8 mouse cellular contexts compared by ENCODE assay signal in genomic region chr5:64803720-64804462, GRCm38 (mm10). TPM values are rescaled to one million over a fixed set of nuclear protein-coding genes. Genes with fewer than 3 reads are reported as not detected.
A peak's percentile ranks its signal among the peaks of the same experiment; 100 is the strongest.
DNase-seq lines count a peak whose midpoint lies in the region; ATAC-seq lines count a peak whose summit lies in the region.

No protein-coding gene starts in this region.

- 0 out of 2 replicates have a peak, but pooled peaks cover 3% of the 10 kb centered on the region for H3K36me3 ChIP-seq in embryonic facial prominence, embryonic 14.5 days (ENCODE audit: control insufficient read depth, insufficient read depth, low read length)
- H3K36me3 ChIP-seq in hindbrain, embryonic 12.5 days, result no peaks in the 10 kb centered on the region
- H3K36me3 ChIP-seq in liver, embryonic 12.5 days, result peaks cover 22% of the 10 kb centered on the region

- peak overlapping the region; percentile 98 for H3K27ac ChIP-seq in embryonic facial prominence, embryonic 14.5 days (replicated peaks; ENCODE audit: low read depth, low read length)
- H3K27ac ChIP-seq in hindbrain, embryonic 12.5 days, result peak overlapping the region; percentile 98
- H3K27ac ChIP-seq in liver, embryonic 12.5 days, result peak overlapping the region; percentile 97

- ATAC-seq in embryonic facial prominence, embryonic 14.5 days (ENCODE audit: low read depth), result no peak; the same call in 1 of the 2 replicates
- ATAC-seq in hindbrain, embryonic 12.5 days (ENCODE audit: low FRiP score), result peak; percentile 3
- no peak for ATAC-seq in liver, embryonic 12.5 days

- peaks cover 6% of the 10 kb centered on the region; the same call in 1 of the 2 replicates for H3K9me3 ChIP-seq in embryonic facial prominence, embryonic 14.5 days (ENCODE audit: control insufficient read depth, low read length)
- H3K9me3 ChIP-seq in hindbrain, embryonic 12.5 days (replicated peaks), result peaks cover 7% of the 10 kb centered on the region
- H3K9me3 ChIP-seq in liver, embryonic 12.5 days (replicated peaks), result no peaks in the 10 kb centered on the region

- H3K4me1 ChIP-seq in embryonic facial prominence, embryonic 14.5 days (ENCODE audit: control insufficient read depth, insufficient read depth, low read length), result peaks cover 32% of the 10 kb centered on the region
- peaks cover 38% of the 10 kb centered on the region for H3K4me1 ChIP-seq in hindbrain, embryonic 12.5 days
- H3K4me1 ChIP-seq in liver, embryonic 12.5 days, result peaks cover 68% of the 10 kb centered on the region

- peak; percentile 43 for DNase-seq in layer of hippocampus, adult 11-12 months (ENCODE audit: low spot score)
- no peak for DNase-seq in layer of hippocampus, adult 9-10 months (ENCODE audit: low spot score)
- DNase-seq in adrenal gland, adult 2 months, result peak; percentile 75
- peak; percentile 74 for DNase-seq in embryonic facial prominence, embryonic 14.5 days (ENCODE audit: low spot score)
- DNase-seq in neural tube, embryonic 10.5 days (ENCODE audit: extremely low spot score, low spot score), result peak; percentile 78
- DNase-seq in thymus, postnatal 14 days, result peak; percentile 84

- WGBS in embryonic facial prominence, embryonic 14.5 days, result 1% methylated on average over 44 of the region's 69 CpGs
- under 1% methylated on average over 57 of the region's 69 CpGs for WGBS in hindbrain, embryonic 12.5 days
- WGBS in liver, embryonic 12.5 days (ENCODE audit: insufficient replicate concordance), result 1% methylated on average over 69 of the region's 69 CpGs

- H3K27me3 ChIP-seq in embryonic facial prominence, embryonic 14.5 days (replicated peaks; ENCODE audit: control insufficient read depth, insufficient read depth, low read length), result no peaks in the 10 kb centered on the region
- no peaks in the 10 kb centered on the region for H3K27me3 ChIP-seq in hindbrain, embryonic 12.5 days
- H3K27me3 ChIP-seq in liver, embryonic 12.5 days (replicated peaks), result peaks cover 28% of the 10 kb centered on the region

- peak overlapping the region; percentile 97 for H3K9ac ChIP-seq in embryonic facial prominence, embryonic 14.5 days (ENCODE audit: low read depth, low read length)
- H3K9ac ChIP-seq in hindbrain, embryonic 12.5 days, result peak overlapping the region; percentile 92
- peak overlapping the region; percentile 99 for H3K9ac ChIP-seq in liver, embryonic 12.5 days

- peak overlapping the region; percentile 78 for H3K4me2 ChIP-seq in embryonic facial prominence, embryonic 14.5 days (ENCODE audit: low read depth, low read length)
- peak overlapping the region; percentile 72 for H3K4me2 ChIP-seq in hindbrain, embryonic 12.5 days (replicated peaks)
- H3K4me2 ChIP-seq in liver, embryonic 12.5 days, result peak overlapping the region; percentile 97

- peak overlapping the region; percentile 89 for H3K4me3 ChIP-seq in embryonic facial prominence, embryonic 14.5 days (ENCODE audit: low read depth, low read length)
- H3K4me3 ChIP-seq in hindbrain, embryonic 12.5 days, result peak overlapping the region; percentile 85
- H3K4me3 ChIP-seq in liver, embryonic 12.5 days, result peak overlapping the region; percentile 100

RNA-seq across cellular contexts. Expression of gene Klf3, which starts 0.7 kb away (rescaled TPM):
- 10 to 100 TPM; 62.1 to 69.2 TPM for total RNA-seq in adrenal gland, adult 2 months (2021)
- polyA plus RNA-seq in adrenal gland, adult 2 months (2012; rRNA removed), result 80.7 and 83.2 TPM in 2 replicates
- 58.5 and 65.5 TPM in 2 replicates for polyA plus RNA-seq in embryonic facial prominence, embryonic 14.5 days (2014; fragmentation: Nextera tagmentation; extraction: Ambion mirVana)
- polyA plus RNA-seq in hindbrain, embryonic 12.5 days (2016; fragmentation: Nextera tagmentation; extraction: Ambion mirVana), result 44.6 and 50.7 TPM in 2 replicates
- polyA plus RNA-seq in liver, embryonic 12.5 days (2016; fragmentation: Nextera tagmentation; extraction: Ambion mirVana), result 91.2 and 105 TPM in 2 replicates
